Mouse (Mus musculus): Measurements from ENCODE around the gene Hdac5. TPM values are rescaled to one million over a fixed set of nuclear protein-coding genes. Genes with fewer than 3 reads are reported as not detected.

Hdac5 gene
- total and polyA plus RNA-seq, 3 experiments = 9.1 to 29.3 TPM; not detected in 1

- no peaks in the 10 kb centered on the region for H3K9me3 ChIP-seq (replicated peaks; ENCODE audit: insufficient read depth, low read length)
- DNase-seq (ENCODE audit: low read depth, low spot score) = no peak
- peaks cover 0 to 28% of the 10 kb centered on the region in 2 experiments; a peak in 2 of 4 replicates for H3K36me3 ChIP-seq (ENCODE audit: control insufficient read depth in 1 of 2, insufficient read depth in 2 of 2, low read length in 2 of 2)
- no peak overlapping the region for H3K27ac ChIP-seq (ENCODE audit: control insufficient read depth, low read depth, low read length)
- no peak for TF ChIP-seq ZC3H11A (IDR thresholded peaks at IDR 0.05; ENCODE audit: low read depth, low read length)
- no peak for TF ChIP-seq UBTF (IDR thresholded peaks at IDR 0.05; ENCODE audit: borderline replicate concordance, insufficient read depth, low read depth, low read length)
- TF ChIP-seq USF2 (IDR thresholded peaks at IDR 0.05; ENCODE audit: borderline replicate concordance in 1 of 2, insufficient read depth in 1 of 2, low read depth in 1 of 2, low read length in 2 of 2) = no peak
- no peak for TF ChIP-seq USF1 (IDR thresholded peaks at IDR 0.05; ENCODE audit: low read depth, low read length)
- TF ChIP-seq MAFK (IDR thresholded peaks at IDR 0.05; ENCODE audit: borderline replicate concordance, low read depth, low read length) = no peak
- TF ChIP-seq POLR2A (IDR thresholded peaks at IDR 0.05; ENCODE audit: control insufficient read depth in 1 of 2, insufficient read depth in 1 of 2, low read depth in 1 of 2, low read length in 2 of 2, poor library complexity in 1 of 2) = no peak
- no peak for TF ChIP-seq TAL1 (IDR thresholded peaks at IDR 0.05; ENCODE audit: low read length)
- no peak for TF ChIP-seq NELFE (IDR thresholded peaks at IDR 0.05; ENCODE audit: low read depth, low read length)
- no peak for TF ChIP-seq MAZ (IDR thresholded peaks at IDR 0.05; ENCODE audit: low read depth, low read length)
- TF ChIP-seq ZKSCAN1 (IDR thresholded peaks at IDR 0.05; ENCODE audit: low read depth, low read length) = no peak
- no peak for TF ChIP-seq BHLHE40 (IDR thresholded peaks at IDR 0.05; ENCODE audit: borderline replicate concordance, low read depth, low read length)
- no peak for TF ChIP-seq MYC (IDR thresholded peaks at IDR 0.05; ENCODE audit: low read depth, low read length)
- no peak for TF ChIP-seq KAT2A (conservative IDR thresholded peaks at IDR 0.05; ENCODE audit: low read depth, low read length)
- no peak for TF ChIP-seq MAX (IDR thresholded peaks at IDR 0.05; ENCODE audit: low read length)
- no peak for TF ChIP-seq POLR2AphosphoS2 (IDR thresholded peaks at IDR 0.05; ENCODE audit: low read length)
- H3K9ac ChIP-seq (ENCODE audit: control insufficient read depth, low read depth, low read length, poor library complexity, severe bottlenecking) = no peak overlapping the region
- H3K27me3 ChIP-seq (ENCODE audit: control insufficient read depth in 1 of 2, insufficient read depth in 2 of 2, low read length in 2 of 2) = no peaks in the 10 kb centered on the region
- H3K4me3 ChIP-seq (ENCODE audit: control insufficient read depth in 1 of 2, insufficient read depth in 1 of 2, low read depth in 2 of 2, low read length in 2 of 2) = no peak overlapping the region
- H3K79me2 ChIP-seq (ENCODE audit: control insufficient read depth, insufficient read depth, low read length, poor library complexity) = no peaks in the 10 kb centered on the region
- peaks cover 20 to 45% of the 10 kb centered on the region in 2 experiments for H3K4me1 ChIP-seq (ENCODE audit: control insufficient read depth in 1 of 2, insufficient read depth in 2 of 2, low read length in 2 of 2)
Observed at GRCm38 (mm10) chr11:102216886-102217240, 13.1 kb downstream of the Hdac5 start.

- peak; percentile 53 for DNase-seq (ENCODE audit: low read depth, low spot score)
- H3K4me1 ChIP-seq (ENCODE audit: control insufficient read depth in 1 of 2, insufficient read depth in 2 of 2, low read length in 2 of 2) = peaks cover 17 to 39% of the 10 kb centered on the region in 2 experiments
- H3K27ac ChIP-seq (ENCODE audit: control insufficient read depth, low read depth, low read length) = no peak overlapping the region
- no peaks in the 10 kb centered on the region for H3K9me3 ChIP-seq (replicated peaks; ENCODE audit: insufficient read depth, low read length)
- peaks cover 0 to 26% of the 10 kb centered on the region in 2 experiments; a peak in 2 of 4 replicates for H3K36me3 ChIP-seq (ENCODE audit: control insufficient read depth in 1 of 2, insufficient read depth in 2 of 2, low read length in 2 of 2)
- H3K79me2 ChIP-seq (ENCODE audit: control insufficient read depth, insufficient read depth, low read length, poor library complexity) = no peaks in the 10 kb centered on the region
- TF ChIP-seq POLR2AphosphoS2 (IDR thresholded peaks at IDR 0.05; ENCODE audit: low read length) = no peak
- TF ChIP-seq ZNF384 (IDR thresholded peaks at IDR 0.05; ENCODE audit: low read depth, low read length) = peak; percentile 86
- no peak for TF ChIP-seq CHD1 (IDR thresholded peaks at IDR 0.05; ENCODE audit: low read depth, low read length)
- no peaks in the 10 kb centered on the region for H3K27me3 ChIP-seq (ENCODE audit: control insufficient read depth in 1 of 2, insufficient read depth in 2 of 2, low read length in 2 of 2)
- no peak overlapping the region for H3K4me3 ChIP-seq (ENCODE audit: control insufficient read depth in 1 of 2, insufficient read depth in 1 of 2, low read depth in 2 of 2, low read length in 2 of 2)
- H3K9ac ChIP-seq (ENCODE audit: control insufficient read depth, low read depth, low read length, poor library complexity, severe bottlenecking) = no peak overlapping the region
Observed at GRCm38 (mm10) chr11:102216056-102216885, 13.7 kb downstream of the Hdac5 start.
